In the genomic region with DNA sequence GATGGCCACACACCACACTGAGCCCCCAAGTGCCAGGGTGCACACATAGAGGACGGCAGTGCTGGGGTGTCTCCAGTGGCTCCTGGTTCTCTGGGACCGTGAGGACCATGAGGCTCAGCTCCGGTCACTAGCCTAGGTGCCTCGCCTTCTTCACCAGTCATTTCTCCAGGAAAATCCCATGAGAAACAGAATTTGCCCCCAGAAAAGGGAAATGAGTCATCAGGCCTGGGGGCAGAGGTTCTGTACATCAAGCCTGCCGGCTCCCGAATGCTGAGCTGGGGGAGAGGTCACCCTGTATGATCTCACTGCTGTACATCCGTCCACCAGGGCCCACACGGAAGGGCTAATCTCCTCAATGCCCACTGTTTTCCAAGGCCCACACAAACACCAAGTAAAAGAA, we compare ENCODE assay signal across 26 mouse cellular contexts. TPM values are rescaled to one million over a fixed set of nuclear protein-coding genes. Genes with fewer than 3 reads are reported as not detected.
DNase-seq lines count a peak whose midpoint lies in the region; ATAC-seq and TF ChIP-seq lines count a peak whose summit lies in the region.
"Had no signal": no experiment of that assay in that cellular context is flagged by ENCODE, and none has a peak within 500 bp of the region (broad histone marks: within the 10 kb centered on the region; RNA-seq: fewer than 3 reads in every experiment).

No protein-coding gene starts in this region.

- no peak overlapping the region for H3K9ac ChIP-seq in hindbrain, embryonic 13.5 days
- no peak overlapping the region for H3K9ac ChIP-seq in lung, postnatal 0 days (replicated peaks; ENCODE audit: low read depth)
- H3K9ac ChIP-seq: embryonic facial prominence, embryonic 12.5 days; intestine, embryonic 15.5 days; limb, embryonic 12.5 days; neural tube, embryonic 13.5 days had no signal

- H3K4me3 ChIP-seq in hindbrain, embryonic 10.5 days = no peak overlapping the region
- H3K4me3 ChIP-seq in hindbrain, embryonic 13.5 days = no peak overlapping the region
- H3K4me3 ChIP-seq in lung, postnatal 0 days (ENCODE audit: low read depth, low read length) = no peak overlapping the region
- H3K4me3 ChIP-seq in embryonic fibroblast, embryonic 13.5 days (ENCODE audit: insufficient read depth, low read length) = no peak overlapping the region
- H3K4me3 ChIP-seq in myocyte = no peak overlapping the region
- H3K4me3 ChIP-seq: embryonic facial prominence, embryonic 12.5 days; erythroblast, embryonic 14.5 days; intestine, embryonic 15.5 days; layer of hippocampus, adult 2 months; limb, embryonic 12.5 days; megakaryocyte, embryonic 14.5 days; neural tube, embryonic 13.5 days had no signal

- no peaks in the 10 kb centered on the region for H3K9me3 ChIP-seq in hindbrain, embryonic 10.5 days
- H3K9me3 ChIP-seq in hindbrain, embryonic 13.5 days = no peaks in the 10 kb centered on the region
- no peaks in the 10 kb centered on the region for H3K9me3 ChIP-seq in lung, postnatal 0 days (ENCODE audit: low read length)
- H3K9me3 ChIP-seq: embryonic facial prominence, embryonic 12.5 days; intestine, embryonic 15.5 days; limb, embryonic 12.5 days; megakaryocyte, embryonic 14.5 days; neural tube, embryonic 13.5 days had no signal

- no peaks in the 10 kb centered on the region for H3K36me3 ChIP-seq in hindbrain, embryonic 10.5 days
- no peaks in the 10 kb centered on the region for H3K36me3 ChIP-seq in hindbrain, embryonic 13.5 days
- no peaks in the 10 kb centered on the region for H3K36me3 ChIP-seq in lung, postnatal 0 days (ENCODE audit: insufficient read depth, low read length)
- peaks cover 32% of the 10 kb centered on the region for H3K36me3 ChIP-seq in myocyte (ENCODE audit: control insufficient read depth, insufficient read depth)
- H3K36me3 ChIP-seq: embryonic facial prominence, embryonic 12.5 days; intestine, embryonic 15.5 days; limb, embryonic 12.5 days; neural tube, embryonic 13.5 days had no signal

- no peak for DNase-seq in hindbrain, embryonic 10.5 days (ENCODE audit: low spot score)
- DNase-seq in lung, postnatal 0 days (ENCODE audit: low spot score) = no peak
- no peak for DNase-seq in lung, postnatal 14 days
- DNase-seq in urinary bladder, postnatal 10 days (ENCODE audit: low spot score) = no peak
- DNase-seq in urinary bladder, adult 2 months (ENCODE audit: low spot score) = no peak
- DNase-seq: adrenal gland, postnatal 36 days; cerebellum, adult 11 months; cerebellum, adult 9-11 months; gastrocnemius, postnatal 10 days; heart, postnatal 4 days; kidney, adult 9 months; lung, postnatal 10 days; midbrain, embryonic 14.5 days had no signal

- TF ChIP-seq EP300 in lung, postnatal 0 days (IDR thresholded peaks at IDR 0.05) = no peak

- peaks cover 13% of the 10 kb centered on the region for H3K4me1 ChIP-seq in hindbrain, embryonic 10.5 days (replicated peaks)
- 0 out of 2 replicates have a peak, but pooled peaks cover 3% of the 10 kb centered on the region for H3K4me1 ChIP-seq in hindbrain, embryonic 13.5 days (replicated peaks)
- peaks cover 3% of the 10 kb centered on the region; the same call in 1 of the 2 replicates for H3K4me1 ChIP-seq in lung, postnatal 0 days (ENCODE audit: insufficient read depth, low read depth, low read length)
- H3K4me1 ChIP-seq in embryonic fibroblast, embryonic 13.5 days (ENCODE audit: control insufficient read depth, insufficient read depth, low read length) = peaks cover 16% of the 10 kb centered on the region
- H3K4me1 ChIP-seq: neural tube, embryonic 13.5 days had no signal

- peaks cover 92% of the 10 kb centered on the region for H3K27me3 ChIP-seq in hindbrain, embryonic 10.5 days (ENCODE audit: insufficient read depth, poor library complexity, severe bottlenecking)
- H3K27me3 ChIP-seq in hindbrain, embryonic 13.5 days = peaks cover 79% of the 10 kb centered on the region
- H3K27me3 ChIP-seq in lung, postnatal 0 days (replicated peaks; ENCODE audit: insufficient read depth, low read length) = no peaks in the 10 kb centered on the region
- no peaks in the 10 kb centered on the region for H3K27me3 ChIP-seq in myocyte (ENCODE audit: control insufficient read depth, insufficient read depth, insufficient read length)

- no peaks in the 10 kb centered on the region for H3K79me2 ChIP-seq in myocyte (ENCODE audit: control insufficient read depth, insufficient read depth)

- H3K27ac ChIP-seq in hindbrain, embryonic 10.5 days = peak overlapping the region; percentile 18; the same call in 1 of the 2 replicates
- no peak overlapping the region for H3K27ac ChIP-seq in hindbrain, embryonic 13.5 days
- H3K27ac ChIP-seq in lung, postnatal 0 days (ENCODE audit: low read length) = no peak overlapping the region
- H3K27ac ChIP-seq in embryonic fibroblast, embryonic 13.5 days (ENCODE audit: insufficient read depth, low read length) = peak overlapping the region; percentile 67
- H3K27ac ChIP-seq: embryonic facial prominence, embryonic 12.5 days; intestine, embryonic 15.5 days; layer of hippocampus, adult 2 months; limb, embryonic 12.5 days; neural tube, embryonic 13.5 days had no signal

- H3K4me2 ChIP-seq in hindbrain, embryonic 13.5 days = no peak overlapping the region
- H3K4me2 ChIP-seq in lung, postnatal 0 days (replicated peaks; ENCODE audit: low read depth, low read length) = no peak overlapping the region
- peak overlapping the region; percentile 64 for H3K4me2 ChIP-seq in myocyte (ENCODE audit: low read depth)
- H3K4me2 ChIP-seq: embryonic facial prominence, embryonic 12.5 days; intestine, embryonic 15.5 days; limb, embryonic 12.5 days; neural tube, embryonic 13.5 days had no signal

- 67% methylated on average over 8 of the region's 8 CpGs for WGBS in hindbrain, embryonic 10.5 days
- WGBS in hindbrain, embryonic 13.5 days = 64% methylated on average over 8 of the region's 8 CpGs
- WGBS in lung, postnatal 0 days = 54% methylated on average over 8 of the region's 8 CpGs

- no peak overlapping the region for H3ac ChIP-seq in myocyte (ENCODE audit: control insufficient read depth, insufficient read length)

- TF ChIP-seq POLR2A in embryonic fibroblast, embryonic 13.5 days (IDR thresholded peaks at IDR 0.05; ENCODE audit: low read depth, low read length) = no peak
- TF ChIP-seq POLR2A in myocyte (IDR thresholded peaks at IDR 0.05; ENCODE audit: insufficient read length, low read depth) = no peak

- no peak for TF ChIP-seq CTCF in lung, postnatal 0 days (IDR thresholded peaks at IDR 0.05)
- TF ChIP-seq CTCF in embryonic fibroblast, embryonic 13.5 days (IDR thresholded peaks at IDR 0.05; ENCODE audit: borderline replicate concordance, insufficient read depth, low read length) = no peak

- no peak for ATAC-seq in hindbrain, embryonic 13.5 days (ENCODE audit: low FRiP score)
- ATAC-seq in lung, postnatal 0 days = peak; percentile 27; the same call in 1 of the 2 replicates
- ATAC-seq: forebrain, embryonic 14.5 days; hindbrain, embryonic 16.5 days; intestine, embryonic 15.5 days had no signal

TF ChIP-seq in myocyte, 11 proteins besides CTCF, POLR2A, EP300 and RAD21 (continues in another document):
- TF ChIP-seq TCF3 (IDR thresholded peaks at IDR 0.05; ENCODE audit: insufficient read length, low read depth) (no peak), MYOG (IDR thresholded peaks at IDR 0.05; ENCODE audit: control insufficient read depth in 1 of 3, insufficient read depth in 1 of 3, insufficient read length in 2 of 3, low read depth in 2 of 3) (no peak), E2F4 (IDR thresholded peaks at IDR 0.05; ENCODE audit: insufficient read depth) (no peak), CEBPB (IDR thresholded peaks at IDR 0.05; ENCODE audit: insufficient read depth, poor library complexity, severe bottlenecking) (no peak), SRF (IDR thresholded peaks at IDR 0.05; ENCODE audit: control insufficient read depth, insufficient read length, low read depth) (no peak), USF1 (IDR thresholded peaks at IDR 0.05; ENCODE audit: low read depth) (no peak), POLR2AphosphoS2 (IDR thresholded peaks at IDR 0.05; ENCODE audit: insufficient read length, low read depth) (no peak), TCF12 (IDR thresholded peaks at IDR 0.05; ENCODE audit: insufficient read depth, poor library complexity, severe bottlenecking) (no peak)

RNA-seq across cellular contexts. Expression of a gene that starts 13.6 kb away (rescaled TPM):
- polyA plus RNA-seq in hindbrain, embryonic 10.5 days (2016; fragmentation: Nextera tagmentation; extraction: Ambion mirVana) = 3.0 and 3.2 TPM in 2 replicates
- 1.6 and 1.8 TPM in 2 replicates for polyA plus RNA-seq in hindbrain, embryonic 13.5 days (2015; fragmentation: Nextera tagmentation; extraction: Ambion mirVana)
- 17.0 and 26.3 TPM in 2 replicates for polyA plus RNA-seq in lung, postnatal 0 days (2015; fragmentation: Nextera tagmentation; extraction: Ambion mirVana)
- 46.5 and 58.6 TPM in 2 replicates for polyA plus RNA-seq in embryonic fibroblast, embryonic 13.5 days (2011; ENCODE audit: insufficient read length, low read depth, missing spikeins)
- polyA plus RNA-seq in myocyte (2012; fragmentation: generic; extraction: Trizol) = 169 TPM
- 106 and 156 TPM in 2 replicates for polyA plus RNA-seq in urinary bladder, adult 2 months (2012; rRNA removed)

RNA-seq across cellular contexts. Expression of a gene that starts 29.8 kb away (rescaled TPM):
- 11.6 and 14.1 TPM in 2 replicates for polyA plus RNA-seq in hindbrain, embryonic 10.5 days (2016; fragmentation: Nextera tagmentation; extraction: Ambion mirVana)
- polyA plus RNA-seq in hindbrain, embryonic 13.5 days (2015; fragmentation: Nextera tagmentation; extraction: Ambion mirVana) = 1.7 and 2.0 TPM in 2 replicates
- polyA plus RNA-seq in lung, postnatal 0 days (2015; fragmentation: Nextera tagmentation; extraction: Ambion mirVana) = 1.9 and 2.7 TPM in 2 replicates
- 0.72 TPM in 1 of 2 replicates, not detected in the other for polyA plus RNA-seq in embryonic fibroblast, embryonic 13.5 days (2011; ENCODE audit: insufficient read length, low read depth, missing spikeins)
- polyA plus RNA-seq in myocyte (2012; fragmentation: generic; extraction: Trizol) = 1.5 TPM
- polyA plus RNA-seq in urinary bladder, adult 2 months (2012; rRNA removed) = 5.9 and 6.7 TPM in 2 replicates
- polyA plus RNA-seq: erythroblast, embryonic 14.5 days had no signal

RNA-seq across cellular contexts. Expression of a gene that starts 39.0 kb away (rescaled TPM):
- 4.7 and 5.4 TPM in 2 replicates for polyA plus RNA-seq in hindbrain, embryonic 10.5 days (2016; fragmentation: Nextera tagmentation; extraction: Ambion mirVana)
- 2.0 and 2.1 TPM in 2 replicates for polyA plus RNA-seq in hindbrain, embryonic 13.5 days (2015; fragmentation: Nextera tagmentation; extraction: Ambion mirVana)
- polyA plus RNA-seq in lung, postnatal 0 days (2015; fragmentation: Nextera tagmentation; extraction: Ambion mirVana) = 21.3 and 24.4 TPM in 2 replicates
- polyA plus RNA-seq in embryonic fibroblast, embryonic 13.5 days (2011; ENCODE audit: insufficient read length, low read depth, missing spikeins) = 6.2 and 6.4 TPM in 2 replicates
- polyA plus RNA-seq in myocyte (2012; fragmentation: generic; extraction: Trizol) = 23.2 TPM
- polyA plus RNA-seq in urinary bladder, adult 2 months (2012; rRNA removed) = 7.8 and 8.4 TPM in 2 replicates

RNA-seq across cellular contexts. Expression of a gene that starts 49.3 kb away (rescaled TPM):
- 0.25 TPM in 1 of 2 replicates, not detected in the other for polyA plus RNA-seq in hindbrain, embryonic 10.5 days (2016; fragmentation: Nextera tagmentation; extraction: Ambion mirVana)
- polyA plus RNA-seq in hindbrain, embryonic 13.5 days (2015; fragmentation: Nextera tagmentation; extraction: Ambion mirVana) = 0.26 and 0.52 TPM in 2 replicates
- polyA plus RNA-seq in lung, postnatal 0 days (2015; fragmentation: Nextera tagmentation; extraction: Ambion mirVana) = 0.37 and 1.1 TPM in 2 replicates
- polyA plus RNA-seq in embryonic fibroblast, embryonic 13.5 days (2011; ENCODE audit: insufficient read length, low read depth, missing spikeins) = not detected in 2 replicates
- not detected for polyA plus RNA-seq in myocyte (2012; fragmentation: generic; extraction: Trizol)
- polyA plus RNA-seq in urinary bladder, adult 2 months (2012; rRNA removed) = 0.10 TPM in 1 of 2 replicates, not detected in the other
- polyA plus RNA-seq: erythroblast, embryonic 14.5 days; liver, embryonic 16.5 days; neural tube, embryonic 13.5 days had no signal

Comparison
In these comparisons a context has a peak if more than half of its experiments do, and no peak if none do; other contexts are left out.
1. H3K27ac ChIP-seq: peak in hindbrain, embryonic 10.5 days (single experiment) and embryonic fibroblast, embryonic 13.5 days (single experiment); none in hindbrain, embryonic 13.5 days (single experiment) and lung, postnatal 0 days (single experiment).